Mouse (Mus musculus) midbrain, embryonic 11.5 days (tissue): ENCODE data around the gene Gm12166. TPM values are rescaled to one million over a fixed set of nuclear protein-coding genes. Genes with fewer than 3 reads are reported as not detected.
"Not testable (repeated sequence)": the region's sequence is repeated elsewhere in the genome, so short reads cannot be mapped to it uniquely, and the experiment has no call there.

ENCODE experiments used
- ATAC-seq: fragments of 200-750 bp; cut with Nextera tagmentation; 2 replicates; pipeline ENCODE4 v1.8.0; 2017; ENCODE audit warnings: moderate TSS enrichment, moderate library complexity; ENCODE audit not compliant: low FRiP score
- DNase-seq: peaks from one replicate; pipeline ENCODE4 v3.0.0; 2015; ENCODE audit warnings: low spot score; ENCODE audit errors: missing footprints
- H3K27ac ChIP-seq: fragments of 300-500 bp; sonication (generic); 2 replicates; pipeline ENCODE4 v1.5.1; 2014; ENCODE audit warnings: low read depth, low read length
- H3K27me3 ChIP-seq: fragments of 300-500 bp; sonication (generic); 2 replicates; pipeline ENCODE4 v1.6.1; 2014; ENCODE audit warnings: mild to moderate bottlenecking, low read length, moderate library complexity, mixed read lengths; ENCODE audit not compliant: control insufficient read depth, insufficient read depth
- H3K36me3 ChIP-seq: fragments of 300-500 bp; sonication (generic); 2 replicates; pipeline ENCODE4 v1.6.1; 2014; ENCODE audit warnings: mild to moderate bottlenecking, low read length, moderate library complexity, mixed read lengths; ENCODE audit not compliant: control insufficient read depth, insufficient read depth
- H3K4me1 ChIP-seq: fragments of 300-500 bp; sonication (generic); 2 replicates; pipeline ENCODE4 v1.6.1; 2014; ENCODE audit warnings: low read length; ENCODE audit not compliant: control insufficient read depth, insufficient read depth
- H3K4me2 ChIP-seq: fragments of 300-500 bp; sonication (generic); 2 replicates; pipeline ENCODE4 v1.6.1; 2014; ENCODE audit warnings: mild to moderate bottlenecking, moderate library complexity
- H3K4me3 ChIP-seq: fragments of 300-500 bp; sonication (generic); 2 replicates; pipeline ENCODE4 v1.5.1; 2014; ENCODE audit warnings: low read depth, low read length
- H3K9ac ChIP-seq: fragments of 300-500 bp; sonication (generic); 2 replicates; pipeline ENCODE4 v1.6.1; 2014; ENCODE audit warnings: low read length
- H3K9me3 ChIP-seq: fragments of 300-500 bp; sonication (generic); 2 replicates; pipeline ENCODE4 v1.6.1; 2016; ENCODE audit warnings: low read length; ENCODE audit not compliant: control insufficient read depth
- WGBS: fragments of 180-500 bp; shearing (Covaris S2); extraction: QIAGEN DNeasy Blood & Tissue Kit; methylation state at CpG from one replicate; pipeline ENCODE4 v1.1.7; 2014; 5-methylcytosine and 5-hydroxymethylcytosine counted together
- polyA plus RNA-seq: library from polyadenylated mRNA; unstranded; fragments of >200 nt; fragmentation: Nextera tagmentation; extraction: Ambion mirVana; gene quantifications from 2 replicates; pipeline ENCODE4 v1.2.1, GENCODE M21; 2014

The Gm12166 gene
- 1.4 and 2.5 TPM in 2 replicates for polyA plus RNA-seq

DNA sequence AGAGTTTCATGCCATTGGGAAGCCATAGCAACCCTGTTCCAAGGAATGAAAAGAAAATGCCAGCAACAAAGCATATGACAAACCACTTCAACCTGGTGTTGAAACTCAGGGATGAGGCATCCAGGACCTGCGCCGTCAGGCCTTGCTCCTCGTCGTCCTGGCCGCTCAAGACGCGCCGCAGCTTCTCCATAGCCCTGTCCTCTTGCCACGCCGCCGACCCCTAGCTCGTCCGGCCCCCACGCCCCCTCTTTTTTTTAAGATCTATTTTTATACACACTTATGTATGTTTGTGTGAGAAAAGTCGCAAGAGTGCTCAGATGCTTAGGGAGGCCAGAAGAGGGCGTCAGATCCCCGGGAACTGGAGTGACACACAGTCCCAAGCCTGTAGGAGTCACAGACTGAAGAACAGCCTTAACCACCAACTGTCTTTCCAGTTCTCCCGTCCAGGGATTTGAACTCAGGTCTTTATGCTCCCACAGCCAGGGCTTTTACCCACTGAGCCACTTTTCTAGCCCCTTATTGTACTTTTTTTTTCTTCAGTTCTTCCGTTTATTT lies at the start of gene Gm12166:
Gm12166 (minus strand) TSS at position 217 of the 555 bp plus-strand sequence.
- H3K36me3 ChIP-seq, H3K9me3 ChIP-seq, ATAC-seq, H3K9ac ChIP-seq, H3K27ac ChIP-seq, H3K4me1 ChIP-seq, H3K4me2 ChIP-seq, H3K4me3 ChIP-seq, H3K27me3 ChIP-seq: not testable (repeated sequence)
- DNase-seq, result peak; percentile 85
- 27% methylated on average over 19 of the region's 19 CpGs for WGBS

DNA sequence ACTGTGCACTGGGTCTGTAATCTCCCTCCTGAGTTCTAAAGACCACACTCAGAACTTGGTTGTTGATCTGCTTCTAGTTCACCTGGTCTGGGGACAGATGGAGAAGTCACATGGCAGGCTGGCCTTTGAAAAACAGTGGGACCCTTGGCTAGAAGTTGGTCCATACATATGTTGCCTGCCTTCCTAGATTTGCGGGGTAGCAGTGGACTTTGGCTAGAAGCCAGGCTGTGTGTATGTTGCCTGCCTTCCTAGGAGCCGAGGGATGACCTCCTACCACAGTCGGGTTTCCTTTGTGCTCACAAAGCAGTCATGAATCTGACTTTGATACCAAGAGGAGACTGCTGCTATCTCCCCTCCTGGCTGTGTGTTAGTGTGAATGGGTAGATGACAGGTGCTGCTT lies 44.9 kb upstream of the Gm12166 start:
- no peak for DNase-seq

GRCm38 (mm10) chr11:46096265-46096649 lies 44.1 kb upstream of the Gm12166 start:
- WGBS, result 94% methylated on average over 6 of the region's 6 CpGs

More for the DNA sequence above, 44.9 kb upstream of the Gm12166 start:
- ATAC-seq, result no peak
- Histone ChIP-seq H3K4me1 (no peaks in the 10 kb centered on the region), H3K9me3 (no peaks in the 10 kb centered on the region), H3K9ac (no peak overlapping the region), H3K27me3 (no peaks in the 10 kb centered on the region), H3K36me3 (no peaks in the 10 kb centered on the region), H3K4me2 (no peak overlapping the region), H3K27ac (no peak overlapping the region), H3K4me3 (no peak overlapping the region)
- WGBS, result 94% methylated on average over 3 of the region's 3 CpGs

DNA sequence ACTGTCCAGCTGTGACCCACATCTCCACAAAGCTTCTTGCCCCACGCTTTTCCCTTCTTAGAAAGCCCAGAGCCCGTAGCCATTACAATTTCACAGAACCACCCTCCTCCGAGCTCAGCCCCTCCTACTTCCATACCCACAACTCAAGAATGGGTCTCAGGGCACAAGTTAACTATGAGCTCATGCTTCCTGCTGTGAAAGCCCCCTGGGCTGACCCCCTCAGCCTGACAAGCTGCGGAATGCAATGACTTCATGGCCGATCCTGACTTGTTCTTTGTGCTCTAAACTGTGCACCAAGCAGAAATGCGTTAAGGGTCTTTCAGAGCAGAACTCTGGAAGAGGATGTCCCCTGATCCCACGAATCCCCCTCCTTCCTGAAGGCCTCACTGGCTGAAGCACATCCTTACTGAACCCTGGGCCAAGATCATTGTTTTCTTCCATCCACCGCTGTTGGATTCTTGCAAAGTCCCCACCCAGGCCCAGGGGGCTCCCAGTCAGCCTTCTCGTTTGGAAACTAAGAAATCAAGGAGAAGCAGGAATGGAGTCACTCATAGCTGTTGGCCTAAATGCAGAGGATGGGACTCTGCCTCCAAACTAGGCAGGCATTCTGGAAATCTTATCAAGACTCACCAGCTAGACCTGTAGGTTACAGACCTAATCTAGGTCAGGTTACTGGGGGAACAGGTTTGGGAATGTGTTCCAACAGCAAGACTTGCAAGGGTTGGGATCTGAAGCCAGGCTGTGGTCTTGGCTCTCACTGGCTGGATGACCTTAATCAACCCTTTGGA lies 43.5 kb upstream of the Gm12166 start:
- H3K27ac ChIP-seq, result no peak overlapping the region
- ATAC-seq (no peak), DNase-seq (no peak)
- no peaks in the 10 kb centered on the region for H3K9me3 ChIP-seq
- H3K4me3 ChIP-seq, result no peak overlapping the region
- no peaks in the 10 kb centered on the region for H3K36me3 ChIP-seq
- H3K4me1 ChIP-seq, result no peaks in the 10 kb centered on the region
- H3K4me2 ChIP-seq, result no peak overlapping the region
- no peaks in the 10 kb centered on the region for H3K27me3 ChIP-seq
- WGBS, result 83% methylated on average over 9 of the region's 9 CpGs
- H3K9ac ChIP-seq, result no peak overlapping the region

More at GRCm38 (mm10) chr11:46096265-46096649, 44.1 kb upstream of the Gm12166 start:
- Histone ChIP-seq H3K4me2 (no peak overlapping the region), H3K9ac (no peak overlapping the region), H3K36me3 (no peaks in the 10 kb centered on the region), H3K4me3 (no peak overlapping the region), H3K27ac (no peak overlapping the region), H3K9me3 (no peaks in the 10 kb centered on the region), H3K4me1 (no peaks in the 10 kb centered on the region), H3K27me3 (no peaks in the 10 kb centered on the region)
- DNase-seq, result no peak
- no peak for ATAC-seq

DNA sequence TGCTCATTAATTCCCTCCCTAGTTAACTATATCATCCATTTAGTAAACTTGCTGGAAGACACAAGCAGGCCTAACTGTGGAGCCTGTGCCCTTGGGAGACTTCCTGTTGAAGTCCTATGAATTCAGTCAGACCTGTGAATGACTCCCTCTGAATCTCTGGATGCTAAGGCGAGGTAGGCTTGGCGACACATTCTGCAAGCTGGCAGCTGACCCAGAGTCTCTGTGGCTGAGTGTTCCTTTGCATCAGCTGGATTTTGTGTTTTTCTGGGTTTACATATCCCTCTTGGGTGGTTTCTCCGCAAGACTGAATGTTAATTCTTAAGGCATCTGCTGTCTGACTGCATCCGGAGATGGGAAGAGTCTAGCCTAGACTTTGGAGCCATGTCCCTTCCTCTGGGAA lies 40.0 kb upstream of the Gm12166 start:
- Histone ChIP-seq H3K27me3 (no peaks in the 10 kb centered on the region), H3K4me2 (no peak overlapping the region), H3K36me3 (no peaks in the 10 kb centered on the region), H3K4me3 (no peak overlapping the region), H3K9me3 (no peaks in the 10 kb centered on the region), H3K9ac (no peak overlapping the region), H3K27ac (no peak overlapping the region), H3K4me1 (no peaks in the 10 kb centered on the region)
- DNase-seq, result no peak
- 87% methylated on average over 4 of the region's 4 CpGs for WGBS
- ATAC-seq, result no peak

- no peaks in the 10 kb centered on the region for H3K36me3 ChIP-seq
- H3K4me2 ChIP-seq, result no peak overlapping the region
- H3K9me3 ChIP-seq, result no peaks in the 10 kb centered on the region
- 79% methylated on average over 10 of the region's 10 CpGs for whole genome bisulfite sequencing
- ATAC-seq, result no peak
- DNase-seq, result no peak
- no peaks in the 10 kb centered on the region for H3K27me3 ChIP-seq
- no peak overlapping the region for H3K27ac ChIP-seq
- no peak overlapping the region for H3K9ac ChIP-seq
- no peak overlapping the region for H3K4me3 ChIP-seq
- H3K4me1 ChIP-seq, result no peaks in the 10 kb centered on the region
These were observed 39.0 kb upstream of the Gm12166 start for GRCm38 (mm10) chr11:46090951-46091667.

DNA sequence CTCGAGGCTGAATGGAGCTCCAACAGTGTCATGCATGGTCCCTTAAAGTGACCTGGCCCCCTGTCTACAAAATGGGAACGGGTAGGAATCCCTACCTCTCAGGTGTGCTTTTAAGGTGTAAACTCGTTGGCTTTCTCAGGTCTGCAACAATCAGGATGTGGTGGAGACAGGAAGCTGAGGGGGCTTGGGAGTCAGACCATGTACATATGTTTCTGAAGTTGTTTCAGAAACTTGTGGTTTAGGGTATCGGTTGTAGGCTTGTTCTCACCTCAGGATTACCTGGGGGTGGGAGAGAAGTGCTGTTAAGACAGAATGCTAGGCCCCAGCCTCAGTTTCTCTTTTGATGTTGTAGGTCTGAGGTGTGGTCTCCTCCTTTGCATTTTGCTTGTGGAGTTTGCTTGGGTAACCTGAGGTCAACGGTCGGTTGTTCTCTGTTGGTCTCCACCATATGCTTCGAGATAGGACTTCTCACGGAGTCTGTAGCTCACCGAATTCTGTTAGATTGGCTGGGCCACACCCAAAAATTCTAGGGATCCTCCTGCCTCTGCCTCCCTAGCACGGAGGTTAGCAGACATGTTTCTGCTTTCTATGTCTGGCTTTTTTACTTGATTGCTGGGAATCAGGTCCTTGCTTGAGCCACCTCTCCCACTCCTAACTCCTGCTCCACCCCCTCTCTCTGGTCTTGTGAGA lies 38.1 kb upstream of the Gm12166 start:
- H3K9me3 ChIP-seq, result no peaks in the 10 kb centered on the region
- WGBS, result 89% methylated on average over 10 of the region's 10 CpGs
- ATAC-seq (no peak), DNase-seq (no peak)
- H3K27ac ChIP-seq, result no peak overlapping the region
- no peaks in the 10 kb centered on the region for H3K27me3 ChIP-seq
- H3K4me1 ChIP-seq, result no peaks in the 10 kb centered on the region
- no peak overlapping the region for H3K4me3 ChIP-seq
- no peak overlapping the region for H3K9ac ChIP-seq
- no peak overlapping the region for H3K4me2 ChIP-seq
- H3K36me3 ChIP-seq, result no peaks in the 10 kb centered on the region

- no peaks in the 10 kb centered on the region for H3K9me3 ChIP-seq
- no peak overlapping the region for H3K4me3 ChIP-seq
- no peaks in the 10 kb centered on the region for H3K27me3 ChIP-seq
- WGBS, result 85% methylated on average over 4 of the region's 4 CpGs
- H3K4me1 ChIP-seq, result no peaks in the 10 kb centered on the region
- DNase-seq (no peak), ATAC-seq (no peak)
- no peak overlapping the region for H3K9ac ChIP-seq
- no peaks in the 10 kb centered on the region for H3K36me3 ChIP-seq
- no peak overlapping the region for H3K4me2 ChIP-seq
- H3K27ac ChIP-seq, result no peak overlapping the region
These were observed 37.1 kb upstream of the Gm12166 start for GRCm38 (mm10) chr11:46089081-46089713.
